Mouse (Mus musculus) hindbrain, embryonic 16.5 days (tissue): ENCODE measurements around the gene Rpl13a. TPM values are rescaled to one million over a fixed set of nuclear protein-coding genes. Genes with fewer than 3 reads are reported as not detected.
"Not testable (repeated sequence)": the region's sequence is repeated elsewhere in the genome, so short reads cannot be mapped to it uniquely, and the experiment has no call there.

Experiments used
- ATAC-seq: fragments of 200-750 bp; cut with Nextera tagmentation; 2 replicates; pipeline ENCODE4 v1.8.0; 2017; ENCODE audit warnings: moderate TSS enrichment, moderate library complexity
- H3K27ac ChIP-seq: fragments of 300-500 bp; sonication (generic); 2 replicates; pipeline ENCODE4 v1.5.1; 2014; ENCODE audit warnings: low read depth, mild to moderate bottlenecking, control low read depth, low read length, moderate library complexity
- H3K27me3 ChIP-seq: fragments of 300-500 bp; sonication (generic); replicated peaks from 2 replicates; pipeline ENCODE4 v1.6.1; 2014; ENCODE audit warnings: low read length; ENCODE audit not compliant: control insufficient read depth, insufficient read depth
- H3K36me3 ChIP-seq: fragments of 300-500 bp; sonication (generic); 2 replicates; pipeline ENCODE4 v1.6.1; 2014; ENCODE audit warnings: mild to moderate bottlenecking, low read length, moderate library complexity, mixed read lengths; ENCODE audit not compliant: control insufficient read depth, insufficient read depth
- H3K4me1 ChIP-seq: fragments of 300-500 bp; sonication (generic); 2 replicates; pipeline ENCODE4 v1.6.1; 2014; ENCODE audit warnings: low read depth, low read length; ENCODE audit not compliant: control insufficient read depth, insufficient read depth
- H3K4me2 ChIP-seq: fragments of 300-500 bp; sonication (generic); 2 replicates; pipeline ENCODE4 v1.6.1; 2014; ENCODE audit warnings: mild to moderate bottlenecking, low read length, control low read depth, moderate library complexity
- H3K4me3 ChIP-seq: fragments of 300-500 bp; sonication (generic); 2 replicates; pipeline ENCODE4 v1.5.1; 2014; ENCODE audit warnings: mild to moderate bottlenecking, low read length, control low read depth, moderate library complexity
- H3K9ac ChIP-seq: fragments of 300-500 bp; sonication (generic); 2 replicates; pipeline ENCODE4 v1.6.1; 2014; ENCODE audit warnings: low read depth, mild to moderate bottlenecking, control low read depth, low read length, moderate library complexity
- H3K9me3 ChIP-seq: fragments of 300-500 bp; sonication (generic); 2 replicates; pipeline ENCODE4 v1.6.1; 2014; ENCODE audit warnings: mild to moderate bottlenecking, low read length, moderate library complexity; ENCODE audit not compliant: control insufficient read depth
- WGBS: fragments of 180-500 bp; shearing (Covaris S2); extraction: QIAGEN DNeasy Blood & Tissue Kit; methylation state at CpG from one replicate; pipeline ENCODE4 v1.1.7; 2014; 5-methylcytosine and 5-hydroxymethylcytosine counted together
- polyA plus RNA-seq: library from polyadenylated mRNA; unstranded; fragments of >200 nt; fragmentation: Nextera tagmentation; extraction: Ambion mirVana; gene quantifications from 2 replicates; pipeline ENCODE4 v1.2.1, GENCODE M21; 2015

Rpl13a gene
- polyA plus RNA-seq = 587 and 622 TPM in 2 replicates

- no peaks in the 10 kb centered on the region for H3K27me3 ChIP-seq
- peak within 1 kb of the TSS; percentile 83 for H3K4me2 ChIP-seq
- H3K9me3 ChIP-seq = no peaks in the 10 kb centered on the region
- peak within 1 kb of the TSS; percentile 91 for H3K27ac ChIP-seq
- peak within 1 kb of the TSS; percentile 89 for H3K4me3 ChIP-seq
- peaks cover 18% of the 10 kb centered on the region for H3K36me3 ChIP-seq
- peaks cover 27% of the 10 kb centered on the region for H3K4me1 ChIP-seq
- peak; percentile 95 for ATAC-seq
- WGBS = under 1% methylated on average over 48 of the region's 48 CpGs
- H3K9ac ChIP-seq = peak within 1 kb of the TSS; percentile 100
Observed at GRCm38 (mm10) chr7:45128624-45129246, at the start of gene Rpl13a. Gene Rpl13a (minus strand): TSS chr7:45128761.

GRCm38 (mm10) chr7:45176356-45176755 is 47.8 kb upstream of the Rpl13a start:
- no peak overlapping the region for H3K27ac ChIP-seq
- no peaks in the 10 kb centered on the region for H3K9me3 ChIP-seq
- WGBS = 2% methylated on average over 31 of the region's 31 CpGs
- H3K4me2 ChIP-seq = peak overlapping the region; percentile 47
- H3K4me1 ChIP-seq = peaks cover 9% of the 10 kb centered on the region
- peak overlapping the region; percentile 26 for H3K4me3 ChIP-seq
- ATAC-seq = no peak
- peaks cover 74% of the 10 kb centered on the region for H3K27me3 ChIP-seq
- H3K9ac ChIP-seq = no peak overlapping the region; the same call in 1 of the 2 replicates
- no peaks in the 10 kb centered on the region for H3K36me3 ChIP-seq

- H3K4me2 ChIP-seq = peak overlapping the region; percentile 47
- peak overlapping the region; percentile 26; the same call in 1 of the 2 replicates for H3K4me3 ChIP-seq
- H3K9ac ChIP-seq = no peak overlapping the region
- H3K27me3 ChIP-seq = peaks cover 71% of the 10 kb centered on the region
- peaks cover 7% of the 10 kb centered on the region; the same call in 1 of the 2 replicates for H3K4me1 ChIP-seq
- no peak overlapping the region for H3K27ac ChIP-seq
- no peaks in the 10 kb centered on the region for H3K9me3 ChIP-seq
- no peaks in the 10 kb centered on the region for H3K36me3 ChIP-seq
- no peak for ATAC-seq
- 2% methylated on average over 23 of the region's 23 CpGs for WGBS
Observed at GRCm38 (mm10) chr7:45175929-45176328, 47.4 kb upstream of the Rpl13a start.

GRCm38 (mm10) chr7:45175398-45175797 is 46.8 kb upstream of the Rpl13a start:
- Histone ChIP-seq H3K27ac (no peak overlapping the region), H3K36me3 (no peaks in the 10 kb centered on the region)

GRCm38 (mm10) chr7:45174567-45175280 is 46.2 kb upstream of the Rpl13a start:
- peaks cover 7% of the 10 kb centered on the region; the same call in 1 of the 2 replicates for H3K4me1 ChIP-seq
- peak overlapping the region; percentile 34 for H3K4me2 ChIP-seq
- WGBS = 3% methylated on average over 23 of the region's 29 CpGs
- H3K27me3 ChIP-seq = peaks cover 70% of the 10 kb centered on the region
- H3K27ac ChIP-seq = no peak overlapping the region
- no peaks in the 10 kb centered on the region for H3K9me3 ChIP-seq
- no peaks in the 10 kb centered on the region for H3K36me3 ChIP-seq
- H3K4me3 ChIP-seq = peak overlapping the region; percentile 12; the same call in 1 of the 2 replicates
- H3K9ac ChIP-seq = peak overlapping the region; percentile 38
- ATAC-seq = no peak

More at GRCm38 (mm10) chr7:45175398-45175797, 46.8 kb upstream of the Rpl13a start:
- Histone ChIP-seq H3K4me1 (peaks cover 7% of the 10 kb centered on the region; the same call in 1 of the 2 replicates), H3K9ac (no peak overlapping the region), H3K4me2 (no peak overlapping the region), H3K4me3 (no peak overlapping the region), H3K27me3 (peaks cover 71% of the 10 kb centered on the region), H3K9me3 (no peaks in the 10 kb centered on the region)
- no peak for ATAC-seq
- 5% methylated on average over 13 of the region's 13 CpGs for WGBS

GRCm38 (mm10) chr7:45173772-45174171 is 45.2 kb upstream of the Rpl13a start:
- H3K36me3 ChIP-seq, H3K4me1 ChIP-seq, H3K9me3 ChIP-seq, H3K4me2 ChIP-seq, ATAC-seq, H3K4me3 ChIP-seq, H3K27ac ChIP-seq, H3K9ac ChIP-seq: not testable (repeated sequence)
- H3K27me3 ChIP-seq = peaks cover 69% of the 10 kb centered on the region
- WGBS = 56% methylated on average over 1 of the region's 1 CpGs

- peaks cover 69% of the 10 kb centered on the region for H3K27me3 ChIP-seq
Observed at GRCm38 (mm10) chr7:45172974-45173373, 44.4 kb upstream of the Rpl13a start.

GRCm38 (mm10) chr7:45169495-45169894 is 40.9 kb upstream of the Rpl13a start:
- no peak for ATAC-seq
- H3K4me2 ChIP-seq = no peak overlapping the region
- peaks cover 66% of the 10 kb centered on the region for H3K27me3 ChIP-seq
- H3K4me1 ChIP-seq = peaks cover 11% of the 10 kb centered on the region; the same call in 1 of the 2 replicates
- H3K9me3 ChIP-seq = no peaks in the 10 kb centered on the region
- no peak overlapping the region for H3K4me3 ChIP-seq
- H3K9ac ChIP-seq = no peak overlapping the region
- H3K27ac ChIP-seq = no peak overlapping the region
- WGBS = 91% methylated on average over 3 of the region's 3 CpGs
- no peaks in the 10 kb centered on the region for H3K36me3 ChIP-seq

More at GRCm38 (mm10) chr7:45172974-45173373, 44.4 kb upstream of the Rpl13a start:
- Histone ChIP-seq H3K9me3 (no peaks in the 10 kb centered on the region), H3K4me2 (no peak overlapping the region), H3K4me1 (peaks cover 13% of the 10 kb centered on the region; the same call in 1 of the 2 replicates), H3K36me3 (no peaks in the 10 kb centered on the region), H3K4me3 (no peak overlapping the region), H3K9ac (no peak overlapping the region), H3K27ac (no peak overlapping the region)
- WGBS = 59% methylated on average over 7 of the region's 7 CpGs
- ATAC-seq = no peak

- Histone ChIP-seq H3K4me1 (peaks cover 15% of the 10 kb centered on the region), H3K27ac (no peak overlapping the region), H3K9ac (no peak overlapping the region; the same call in 1 of the 2 replicates), H3K27me3 (peaks cover 67% of the 10 kb centered on the region), H3K36me3 (no peaks in the 10 kb centered on the region), H3K9me3 (no peaks in the 10 kb centered on the region), H3K4me2 (peak overlapping the region; percentile 46), H3K4me3 (peak overlapping the region; percentile 24)
- no peak for ATAC-seq
- 5% methylated on average over 24 of the region's 24 CpGs for WGBS
Observed at GRCm38 (mm10) chr7:45168656-45169055, 40.1 kb upstream of the Rpl13a start.
